Mouse (Mus musculus) telencephalon, adult 2 months (tissue): ENCODE data around the gene Tspan32.

Experiments used
- DNase-seq: peaks from one replicate; pipeline ENCODE4 v3.0.0-alpha.2; 2011; ENCODE audit warnings: low read depth, low spot score

The Tspan32 gene

DNA sequence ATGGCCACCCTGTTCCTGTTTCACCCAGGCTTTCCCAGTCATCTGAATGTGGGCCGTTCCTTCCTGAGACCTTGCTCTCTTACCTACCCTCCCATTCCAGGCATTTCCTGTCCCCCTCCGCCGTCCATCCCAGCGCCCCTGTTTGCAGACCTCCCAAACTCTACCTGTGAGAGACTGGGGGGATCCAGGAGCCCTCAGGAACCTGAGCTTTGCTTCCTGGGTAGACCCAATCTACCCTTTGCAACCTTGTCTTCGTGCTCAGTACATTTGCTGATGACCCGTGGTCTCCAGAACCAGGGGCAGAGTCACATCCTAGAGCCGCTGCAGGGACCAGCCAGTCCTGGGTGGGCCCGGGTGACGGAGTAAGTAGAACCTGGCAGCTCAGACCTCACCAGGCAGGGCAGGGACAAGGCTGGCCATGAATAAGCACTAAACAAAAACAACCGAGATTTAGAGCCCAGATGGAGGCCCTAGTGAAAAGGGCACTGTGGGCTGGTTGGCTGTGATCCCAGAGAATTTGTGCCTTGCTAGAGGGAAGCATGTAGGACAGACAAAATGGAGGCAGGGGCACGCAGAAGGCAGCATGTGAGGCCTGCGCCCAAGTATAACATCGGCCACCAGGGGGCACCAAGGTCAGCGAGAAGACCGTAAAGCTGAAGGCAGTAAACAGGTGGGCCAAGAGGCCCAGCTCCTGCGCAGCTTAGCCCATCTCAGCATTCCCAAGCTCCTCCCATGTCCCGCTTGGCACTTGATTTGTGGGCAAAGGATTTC is 2.9 kb downstream of the Tspan32 start:
- DNase-seq: peak; percentile 58

GRCm38 (mm10) chr7:143008370-143008926 is 3.6 kb downstream of the Tspan32 start:
- DNase-seq: no peak

DNA sequence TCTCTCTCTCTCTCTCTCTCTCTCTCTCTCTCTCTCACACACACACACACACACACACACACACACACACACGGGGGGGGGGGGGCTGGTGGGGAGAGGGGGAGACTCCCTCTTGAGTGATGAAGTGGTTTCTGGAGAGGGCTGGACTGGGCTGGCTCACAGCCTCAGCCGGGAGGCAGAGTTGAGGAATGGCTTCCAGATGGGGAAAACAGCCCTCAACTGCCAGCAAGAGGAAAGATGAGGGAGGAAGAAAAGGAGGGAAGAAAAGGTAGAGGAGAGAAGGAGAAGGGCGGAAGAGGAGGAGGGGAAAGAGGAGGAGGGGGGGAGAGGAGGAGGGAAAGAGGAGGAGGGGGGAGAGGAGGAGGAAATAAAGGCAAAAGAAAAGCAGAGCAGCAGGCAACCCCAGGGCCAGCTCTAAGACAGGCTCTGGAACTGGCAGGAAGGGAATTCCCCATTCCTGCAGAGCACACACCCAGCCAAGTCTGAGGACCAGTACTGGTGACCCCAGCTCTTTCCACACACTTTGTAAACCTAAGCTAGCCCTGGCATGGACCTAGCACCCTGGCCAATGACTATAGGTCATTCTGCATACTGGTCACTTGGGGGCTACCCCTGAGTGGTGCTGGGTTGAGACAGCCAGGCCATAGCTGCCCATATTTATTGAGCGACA is 4.3 kb downstream of the Tspan32 start:
- no peak for DNase-seq

GRCm38 (mm10) chr7:143009996-143010395 is 5.2 kb downstream of the Tspan32 start:
- no peak for DNase-seq

DNA sequence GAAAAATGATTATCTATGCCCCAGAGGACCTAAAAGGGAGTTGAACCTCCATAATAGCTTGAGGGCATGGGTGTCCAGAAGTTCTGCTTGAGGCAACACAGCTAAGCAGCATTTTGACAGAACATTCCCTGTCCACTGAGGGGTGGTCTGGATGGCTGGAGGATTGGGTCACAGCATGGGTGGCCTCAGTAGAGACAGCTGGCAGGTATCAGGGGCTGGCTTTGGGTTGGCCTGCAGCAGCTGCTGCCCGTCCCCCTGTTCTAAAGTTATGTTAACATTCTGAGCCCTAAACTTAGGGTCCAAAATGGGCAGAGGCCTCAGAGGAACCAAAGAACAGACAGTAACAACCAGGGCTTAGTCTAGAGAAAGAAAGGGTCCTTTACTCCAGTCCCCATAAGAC is 6.4 kb downstream of the Tspan32 start:
- no peak for DNase-seq

- DNase-seq: no peak
These were observed 7.5 kb downstream of the Tspan32 start for GRCm38 (mm10) chr7:143012230-143012875.

DNA sequence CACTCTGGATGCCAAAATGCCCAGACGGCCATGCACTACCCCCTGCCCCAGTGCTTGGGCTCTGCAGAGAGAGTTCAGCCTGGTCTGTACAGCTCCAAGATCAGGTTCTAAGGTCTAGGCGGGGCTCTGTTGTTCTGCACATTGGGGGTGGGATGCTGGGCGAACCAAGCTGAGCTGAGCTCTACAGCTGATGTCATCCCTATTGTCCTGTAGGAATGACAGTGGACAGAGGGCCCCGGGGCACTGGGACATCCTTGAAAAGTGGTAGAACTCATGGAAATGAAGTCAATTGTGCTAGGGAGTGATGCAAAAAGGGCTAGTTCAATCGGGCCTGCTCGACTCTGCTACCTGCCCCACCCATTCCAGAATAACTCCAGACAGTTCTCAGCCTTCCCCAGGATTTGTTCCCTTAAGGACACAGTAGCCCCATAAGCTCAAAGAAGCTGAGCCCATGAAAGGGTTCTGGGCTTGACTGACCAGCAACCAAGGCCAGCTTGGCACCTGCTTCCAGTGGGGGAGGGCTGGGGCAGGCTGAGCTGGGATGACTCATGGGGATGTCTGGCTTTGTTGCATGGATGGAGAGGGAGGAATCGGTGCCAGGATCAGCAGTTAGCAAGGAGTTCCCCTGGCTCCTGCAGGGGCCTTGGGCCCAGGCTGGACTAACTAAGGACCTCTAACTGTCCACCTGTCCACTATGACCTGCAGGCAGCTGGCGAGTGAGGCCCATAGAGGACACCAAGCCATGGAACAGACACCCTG is 8.8 kb downstream of the Tspan32 start:
- DNase-seq: no peak

DNA sequence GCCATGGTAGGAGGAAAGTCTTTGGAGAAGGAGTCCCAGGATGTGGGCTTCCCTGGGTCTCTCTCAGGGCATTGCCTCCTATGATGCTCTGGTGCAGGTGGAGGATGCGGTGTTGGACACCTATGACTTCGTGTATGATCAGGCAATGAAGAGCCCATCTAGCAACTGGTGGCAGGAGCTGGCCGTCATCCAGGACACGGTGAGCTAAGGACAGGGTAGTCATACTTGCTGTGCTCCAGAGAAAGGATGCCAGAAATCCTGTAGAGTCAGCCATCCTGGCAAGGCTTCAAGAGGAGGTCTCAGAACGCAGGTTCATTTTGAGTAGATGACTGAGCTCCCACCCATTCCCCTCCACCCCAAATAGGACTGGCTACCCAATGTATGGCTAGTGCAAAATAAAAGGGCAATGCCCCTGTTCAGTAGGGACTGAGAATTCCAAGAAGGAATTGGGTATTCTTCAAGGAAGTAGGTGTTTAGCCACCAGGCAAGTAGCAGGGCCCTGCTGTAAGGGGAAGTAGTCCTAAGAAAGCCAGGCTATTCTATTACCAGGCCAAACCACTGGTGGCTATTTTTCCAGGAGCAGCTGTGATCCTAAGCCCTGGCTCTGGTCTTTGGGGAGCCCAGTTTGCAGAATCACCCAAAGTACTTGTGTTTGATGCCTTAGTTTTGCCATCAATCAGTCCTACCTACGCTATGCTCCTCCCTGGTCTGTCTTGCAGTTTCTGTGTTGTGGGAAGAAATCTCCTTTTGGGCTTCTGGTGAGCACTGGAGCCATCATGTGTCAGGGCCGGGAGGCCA is 10.2 kb downstream of the Tspan32 start:
- DNase-seq: no peak

- DNase-seq: peak; percentile 56
These were observed 11.0 kb downstream of the Tspan32 start for GRCm38 (mm10) chr7:143015755-143016423.

GRCm38 (mm10) chr7:143016424-143017142 is 11.7 kb downstream of the Tspan32 start:
- no peak for DNase-seq

DNA sequence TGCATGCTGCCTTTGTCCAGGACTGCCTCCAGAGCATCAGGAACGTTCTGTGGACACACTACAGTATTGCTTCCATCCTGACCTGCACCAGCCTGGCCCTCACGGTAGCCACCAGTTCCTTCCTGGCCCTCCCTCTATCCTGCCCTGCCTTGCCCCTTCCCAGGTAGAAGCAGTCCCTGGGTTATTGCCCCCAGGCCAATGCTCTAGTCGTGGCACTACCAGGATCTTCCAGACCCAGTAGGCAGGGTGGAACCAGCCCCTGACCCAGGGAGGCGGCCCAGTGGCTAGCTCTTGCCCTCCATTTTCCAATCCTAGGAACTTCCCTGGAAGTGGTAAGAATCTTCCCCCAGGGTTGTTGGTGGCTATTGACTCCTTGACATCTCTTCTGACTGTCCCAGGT is 12.3 kb downstream of the Tspan32 start:
- no peak for DNase-seq

DNA sequence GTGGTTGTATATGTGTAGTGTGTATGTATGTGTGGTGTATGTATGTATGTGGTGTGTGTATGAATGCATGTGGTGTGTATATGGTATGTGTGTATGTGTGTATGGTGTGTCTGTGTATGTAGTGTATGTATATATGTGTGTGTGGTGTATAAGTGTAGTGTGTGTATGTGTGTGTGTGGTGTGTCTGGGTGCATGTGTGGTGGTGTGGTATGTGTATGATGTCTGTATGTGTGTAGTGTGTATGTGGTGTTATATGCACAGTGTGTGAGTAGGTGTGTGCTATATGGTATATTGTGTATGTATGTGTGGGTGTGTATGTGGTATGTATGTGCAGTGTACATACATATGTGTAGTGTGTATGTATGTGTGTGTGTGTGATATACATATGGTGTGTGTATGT is 15.2 kb downstream of the Tspan32 start:
- no peak for DNase-seq

GRCm38 (mm10) chr7:143020764-143021163 is 15.9 kb downstream of the Tspan32 start:
- DNase-seq: no peak

DNA sequence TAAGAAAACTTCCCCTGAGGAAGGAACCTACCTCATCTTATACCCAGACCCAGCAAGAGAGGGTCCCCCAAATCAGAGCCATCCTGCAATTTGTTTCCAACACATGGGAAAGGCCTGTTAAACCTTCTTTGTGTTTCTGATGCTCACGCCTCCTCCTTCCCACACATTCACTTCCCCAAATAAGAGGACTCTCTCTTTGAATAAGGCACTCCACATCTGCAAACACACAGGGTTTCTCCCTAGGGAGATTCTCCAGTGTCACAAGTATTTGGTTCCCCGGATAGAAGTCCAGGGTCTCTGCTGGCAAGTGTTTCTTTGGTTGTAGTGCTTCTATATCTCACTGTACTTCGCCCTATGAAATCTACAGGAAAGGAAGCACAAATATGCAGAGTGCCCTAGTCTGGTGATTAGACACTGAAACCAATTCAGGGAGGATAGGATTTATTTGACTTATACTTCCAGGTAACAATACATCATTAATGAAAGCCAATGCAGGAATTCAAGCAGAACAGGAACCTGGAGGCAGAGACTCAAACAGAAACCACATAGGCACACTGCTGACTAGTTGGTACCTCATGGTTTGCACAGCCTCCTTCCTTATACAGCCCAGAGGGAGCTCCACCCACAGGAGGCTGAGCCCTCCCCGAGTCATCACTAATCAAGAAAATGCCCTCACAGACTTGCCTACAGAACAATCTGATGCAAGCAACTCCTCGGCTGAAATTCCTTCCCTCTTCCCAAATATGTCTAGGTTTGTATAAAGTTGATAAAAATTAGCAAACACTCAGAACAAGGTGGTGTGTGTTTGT is 16.7 kb downstream of the Tspan32 start:
- DNase-seq: no peak

DNA sequence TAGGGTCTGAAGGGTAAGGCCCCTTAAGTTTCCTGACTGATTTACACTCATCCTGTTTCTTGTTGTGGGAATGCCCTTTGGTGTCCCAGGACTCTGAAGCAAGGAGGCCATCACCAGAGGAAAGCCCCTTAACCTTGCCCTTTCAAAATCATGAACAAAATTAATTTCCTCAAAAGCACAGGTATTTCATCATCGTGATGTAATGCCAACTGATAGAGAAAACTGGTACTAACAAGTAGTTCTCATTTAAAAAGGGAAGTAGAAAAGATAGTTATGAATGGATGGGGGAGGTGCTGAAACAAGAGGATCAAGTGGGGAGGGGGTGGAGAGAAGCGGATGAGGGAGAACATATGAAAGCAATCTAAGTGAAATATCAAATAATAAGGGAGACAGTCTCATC is 18.7 kb downstream of the Tspan32 start:
- DNase-seq: no peak

GRCm38 (mm10) chr7:143024293-143024692 is 19.4 kb downstream of the Tspan32 start:
- DNase-seq: no peak

GRCm38 (mm10) chr7:143025496-143025895 is 20.6 kb downstream of the Tspan32 start:
- DNase-seq: no peak

DNA sequence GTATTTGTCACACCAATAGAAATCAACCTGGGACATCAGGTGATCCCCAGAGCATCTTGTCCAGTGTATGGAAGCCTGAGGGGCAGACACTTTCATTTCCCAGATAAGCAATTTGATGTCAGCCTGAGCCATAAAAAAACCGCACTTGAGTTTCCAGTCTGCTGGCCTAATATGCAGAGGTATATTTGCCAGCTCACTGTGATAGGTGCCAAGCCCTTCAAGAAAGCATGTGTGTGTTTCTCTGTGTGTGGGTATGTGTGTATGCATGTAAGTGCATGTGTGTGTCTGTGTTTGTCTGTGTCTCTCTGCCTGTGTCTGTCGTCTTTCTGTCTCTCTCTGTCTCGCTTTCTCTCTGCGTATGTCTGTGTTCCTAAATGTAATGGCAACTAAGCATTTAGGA is 22.4 kb downstream of the Tspan32 start:
- no peak for DNase-seq

GRCm38 (mm10) chr7:143031816-143032215 is 27.0 kb downstream of the Tspan32 start:
- no peak for DNase-seq
